Mouse (Mus musculus) kidney, postnatal 25 days (tissue): ENCODE measurements around the gene Pde1b.

Source experiments
- DNase-seq, 2 experiments: peaks; one replicate each; pipeline ENCODE4 v3.0.0; 2021; ENCODE audit warnings: mixed read lengths in 2 of 2

Gene Pde1b

DNA sequence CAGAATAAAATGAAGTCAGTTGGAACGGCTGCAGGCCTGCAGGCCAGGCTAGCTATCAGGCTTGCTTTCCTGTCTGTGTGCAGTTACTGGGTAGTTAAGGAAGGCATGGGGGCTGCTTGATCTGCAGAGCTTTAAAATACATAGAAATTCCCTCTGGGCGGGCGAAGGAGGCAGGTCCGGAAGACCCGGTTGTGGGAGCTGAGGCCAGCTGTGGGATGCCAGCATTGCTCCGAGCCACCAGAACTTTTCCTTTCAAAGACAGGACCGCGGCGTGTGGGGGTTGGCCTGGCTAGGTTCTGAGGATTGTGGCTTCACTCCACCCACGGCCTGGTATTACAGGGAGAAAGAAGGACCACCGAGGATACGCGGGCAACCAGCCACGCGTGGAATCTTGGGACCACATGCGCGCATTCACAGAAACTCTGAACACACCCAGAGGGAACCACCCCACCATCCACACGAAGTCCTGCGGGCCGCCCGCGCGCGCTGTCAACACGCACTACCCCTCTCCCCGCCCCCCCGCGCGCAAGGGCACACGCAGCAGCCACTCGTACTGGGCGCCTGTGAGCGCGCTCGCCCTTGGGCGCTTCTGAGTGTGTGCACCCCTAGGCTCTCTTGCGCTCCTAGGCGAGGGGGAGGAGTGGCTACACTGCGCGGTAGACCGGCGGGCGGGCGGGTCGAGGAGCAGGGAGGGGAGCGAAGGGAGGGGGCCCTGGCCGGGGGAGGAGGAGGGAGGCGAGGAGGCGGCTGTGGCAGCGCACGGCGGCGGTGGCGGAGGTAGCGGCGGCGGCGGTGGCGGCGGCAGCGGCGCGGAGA, at the start of gene Pde1b:
Pde1b (plus strand) TSS at position 600 of the 816 bp plus-strand sequence.
- DNase-seq, result peak; percentile 52 to 80

DNA sequence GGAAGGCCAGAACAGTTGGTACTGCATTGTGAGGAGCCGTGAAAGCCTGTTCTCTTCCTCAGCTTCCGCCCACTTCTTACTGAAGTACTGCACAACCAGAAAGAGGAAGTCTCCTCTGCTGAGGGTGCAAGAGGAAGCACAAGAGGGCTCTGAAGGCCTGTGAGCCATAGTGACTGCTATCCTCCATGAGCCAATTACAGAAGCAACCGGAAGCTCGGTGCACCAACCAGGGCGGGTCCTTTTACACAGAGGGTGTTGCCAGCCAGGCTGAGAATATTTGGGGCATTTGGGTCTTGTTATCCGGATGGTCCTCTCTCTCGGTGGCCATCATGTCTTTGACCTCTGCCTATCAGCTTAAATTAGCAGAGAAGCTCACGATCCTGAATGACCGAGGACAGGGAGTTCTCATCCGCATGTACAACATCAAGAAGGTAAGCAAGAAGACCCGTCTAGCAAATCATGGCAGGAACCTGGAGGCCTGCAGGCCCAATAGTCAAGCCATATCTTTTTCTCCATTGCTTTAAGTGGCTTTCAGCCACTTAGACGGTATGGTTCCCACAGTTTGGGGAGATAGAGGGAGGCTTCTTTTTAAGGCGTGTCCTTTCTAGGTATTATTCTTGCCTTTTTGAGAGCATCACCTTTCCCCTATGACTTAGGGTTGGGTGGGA, 49.1 kb upstream of the Pde1b start, which contains the start of gene Nckap1l:
Nckap1l (plus strand) TSS at position 244 of the 668 bp plus-strand sequence.
- peak in 1 of 2 experiments; percentile 49 for DNase-seq

DNA sequence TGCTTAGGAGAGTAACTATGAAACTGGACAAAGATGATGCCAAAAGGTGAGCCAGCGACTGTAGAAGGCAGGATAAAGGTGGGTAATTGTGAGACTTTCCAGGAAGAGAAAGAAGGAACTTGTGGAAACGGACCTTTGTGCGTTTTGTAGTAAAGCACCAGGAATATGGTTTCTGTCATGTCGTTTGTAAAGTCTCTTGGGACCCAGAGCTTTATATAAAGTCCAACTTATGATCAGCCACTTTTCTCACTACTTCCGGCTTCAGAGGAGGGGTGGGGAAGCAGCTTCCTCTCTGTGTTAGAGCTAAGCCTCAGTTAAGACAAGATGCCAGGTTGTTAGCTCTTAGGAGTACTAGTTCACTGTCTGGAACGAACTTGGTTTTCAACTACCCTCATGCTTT, 48.4 kb upstream of the Pde1b start:
- no peak for DNase-seq

DNA sequence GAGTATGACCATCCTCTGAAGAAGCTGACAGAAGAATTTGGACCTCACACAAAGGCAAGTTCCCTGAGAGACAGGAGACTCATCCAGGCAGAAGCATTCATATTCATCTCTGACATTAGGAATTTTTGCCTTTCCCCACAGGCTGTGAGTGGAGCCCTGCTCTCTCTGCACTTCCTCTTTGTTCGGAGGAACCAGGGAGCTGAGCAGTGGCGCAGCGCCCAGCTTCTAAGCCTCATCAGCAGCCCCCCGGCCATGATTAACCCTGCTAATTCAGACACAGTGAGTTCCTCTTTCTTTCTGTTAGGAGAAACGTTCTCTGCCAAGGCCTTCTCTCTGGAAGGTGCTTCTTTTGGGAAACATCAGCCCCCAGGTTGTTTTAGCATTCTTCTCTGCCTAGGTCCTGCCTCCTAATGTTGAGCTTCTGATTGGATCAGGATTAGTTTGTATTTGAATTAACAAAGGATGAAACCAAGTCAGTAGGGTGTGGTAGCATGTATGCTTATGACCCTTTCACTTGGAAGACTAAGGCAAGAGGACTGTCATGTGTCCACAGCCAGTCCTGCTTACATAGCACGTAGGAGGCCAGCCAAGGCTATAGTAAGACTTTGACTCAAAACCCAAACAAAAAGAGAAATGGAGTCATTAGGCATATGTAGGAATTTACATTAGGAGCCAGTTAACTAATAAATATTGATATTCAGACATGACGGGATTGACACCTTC, 40.1 kb upstream of the Pde1b start:
- DNase-seq, result no peak

DNA sequence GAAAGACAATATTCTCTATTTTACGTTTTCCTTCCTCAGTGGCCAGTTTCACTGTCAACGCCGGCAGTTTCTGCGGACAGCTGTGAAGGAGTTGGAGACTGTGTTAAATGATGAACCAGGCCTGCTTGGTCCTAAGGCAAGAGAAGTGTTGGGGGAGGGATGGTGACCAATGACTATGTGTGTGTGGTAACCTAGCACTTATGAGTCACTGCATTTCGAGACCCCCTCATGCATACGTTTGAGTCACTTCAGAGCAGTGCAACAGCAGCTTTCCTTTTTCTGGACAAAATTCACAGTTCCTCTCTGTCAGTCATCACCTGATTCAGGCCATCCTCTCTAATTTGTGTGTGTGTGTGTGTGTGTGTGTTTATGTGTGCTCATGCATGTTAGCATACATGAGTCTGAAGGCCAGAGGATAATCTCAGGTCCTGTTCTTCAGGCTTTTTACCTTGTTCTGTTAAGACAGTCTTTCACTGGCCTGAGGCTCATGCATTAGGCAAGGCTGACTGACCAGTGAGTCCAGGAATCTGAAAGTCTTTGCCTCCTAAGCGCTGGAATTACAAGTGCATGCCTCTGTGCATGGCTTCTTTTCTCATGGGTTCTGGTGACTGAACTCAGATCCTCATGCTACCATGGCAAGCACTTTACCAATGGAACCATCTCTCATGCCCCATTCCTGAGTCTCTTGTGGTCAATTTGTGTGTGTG, 31.2 kb upstream of the Pde1b start:
- no peak for DNase-seq

DNA sequence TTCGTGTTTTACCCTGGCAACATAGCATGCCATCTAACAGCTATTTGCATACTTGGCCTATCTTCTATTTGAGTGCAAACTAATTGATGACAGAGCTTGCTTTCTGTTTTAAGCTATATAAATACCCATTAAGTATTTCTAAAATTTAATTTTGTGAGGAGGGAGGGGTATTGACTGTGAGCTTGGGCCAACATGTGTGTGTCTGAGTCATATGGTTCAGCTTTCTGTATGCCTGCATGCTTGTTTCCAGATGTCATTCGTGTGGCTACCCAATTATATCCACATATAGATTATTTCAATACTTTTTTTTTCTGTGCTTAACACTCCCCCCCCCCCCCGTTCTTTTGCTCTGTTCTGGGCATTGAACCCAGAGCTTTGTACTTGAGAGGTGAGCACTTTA, 30.6 kb upstream of the Pde1b start:
- DNase-seq, result no peak

DNA sequence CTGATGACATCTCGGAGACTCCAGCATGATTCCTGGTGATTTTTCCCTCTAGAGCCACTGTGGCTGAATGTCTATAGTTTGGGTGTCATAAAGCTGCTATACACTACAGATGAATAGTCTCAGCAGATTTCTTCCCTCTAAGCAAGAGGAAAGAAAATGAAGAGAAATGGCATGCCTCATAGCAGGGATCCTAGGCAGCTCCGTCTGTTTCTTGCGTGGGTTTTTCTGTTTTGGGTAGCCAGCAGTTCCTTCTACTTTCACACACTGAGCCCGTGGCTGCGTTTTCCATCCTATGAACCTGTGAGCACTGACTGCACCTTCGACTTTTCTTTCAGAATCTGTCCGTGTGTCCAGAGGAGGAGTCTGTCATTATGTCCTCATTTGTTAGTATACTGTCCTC, 29.7 kb upstream of the Pde1b start:
- DNase-seq, result no peak

DNA sequence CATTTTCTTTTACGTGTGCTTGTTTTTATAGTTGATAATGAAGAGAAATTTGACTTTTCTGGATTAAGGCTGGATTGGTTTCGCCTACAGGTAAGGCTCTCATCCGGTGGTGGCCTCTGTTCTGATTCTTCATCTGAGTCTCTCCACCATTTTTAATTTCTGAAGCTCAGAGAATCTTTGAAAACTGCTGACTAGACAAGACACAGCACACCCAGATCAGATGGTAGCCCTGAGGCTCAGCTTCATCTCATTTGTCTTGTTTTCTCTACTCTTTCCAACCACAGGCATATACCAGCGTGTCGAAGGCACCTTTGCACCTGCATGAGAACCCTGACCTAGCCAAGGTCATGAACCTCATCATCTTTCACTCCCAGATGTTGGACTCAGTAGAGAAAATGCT, 29.1 kb upstream of the Pde1b start:
- DNase-seq, result no peak

DNA sequence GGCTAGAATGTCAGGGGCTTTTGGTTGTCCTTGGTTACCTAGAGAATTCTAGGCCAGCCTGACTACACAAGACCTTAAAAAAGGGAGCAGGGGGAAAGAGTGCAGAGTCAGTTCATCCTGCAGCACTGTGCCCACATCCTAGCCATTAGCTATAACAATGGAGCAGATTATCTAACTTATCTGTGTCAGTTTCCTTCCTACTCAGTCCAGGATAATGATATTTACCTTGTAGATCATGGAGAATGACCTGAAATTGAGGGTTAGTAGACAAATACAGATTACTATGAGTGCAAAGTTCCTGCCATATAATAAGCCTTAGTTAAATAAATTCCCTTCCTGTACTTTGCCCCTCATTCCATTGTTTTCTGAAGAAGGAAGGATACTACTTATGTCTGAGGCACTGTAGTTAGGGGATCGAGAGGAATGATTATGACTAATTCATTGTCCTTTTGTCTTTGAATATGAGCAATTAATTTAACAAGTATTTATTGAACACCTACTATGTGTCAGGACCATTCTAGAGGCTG, 23.7 kb upstream of the Pde1b start:
- DNase-seq, result no peak

DNA sequence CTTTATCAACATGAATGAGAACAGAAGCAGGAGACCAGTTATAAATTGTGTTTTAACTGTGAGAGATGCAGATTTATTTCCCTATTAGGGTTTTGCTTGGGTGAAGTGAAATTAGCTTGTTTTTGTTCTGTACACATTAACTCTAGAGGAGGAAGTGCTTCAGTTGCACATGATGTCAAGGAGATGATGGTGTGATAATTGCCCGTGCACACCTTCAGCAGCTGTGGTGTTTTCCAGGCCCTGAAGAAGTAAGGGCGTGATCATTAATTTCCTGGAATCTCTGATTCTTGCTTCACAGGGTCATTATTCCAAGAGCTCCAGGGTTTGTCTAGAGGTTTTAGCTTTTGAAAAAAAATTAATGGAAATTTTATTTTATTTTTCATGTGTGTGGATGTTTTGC, 22.7 kb upstream of the Pde1b start:
- no peak for DNase-seq

DNA sequence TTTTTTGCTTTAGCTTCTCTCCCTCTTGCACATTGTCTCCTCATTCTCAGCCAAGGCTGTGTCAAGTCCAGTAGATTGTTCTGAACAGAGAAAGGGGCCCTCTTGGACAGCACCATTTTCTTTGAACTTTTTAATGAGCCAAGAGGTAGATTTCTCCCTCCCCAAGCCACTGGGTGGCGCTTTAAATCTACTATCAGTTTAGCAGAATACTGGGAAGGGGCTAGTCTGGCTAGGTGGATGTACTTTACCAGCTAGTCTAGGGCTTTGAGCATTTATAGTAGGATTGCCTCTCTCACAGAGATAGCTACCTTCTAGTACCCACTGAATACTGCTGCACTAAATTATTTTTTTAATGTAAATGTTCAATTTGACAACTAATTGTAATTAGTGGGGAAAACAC, 20.3 kb upstream of the Pde1b start:
- DNase-seq, result peak in 1 of 2 experiments; percentile 25

DNA sequence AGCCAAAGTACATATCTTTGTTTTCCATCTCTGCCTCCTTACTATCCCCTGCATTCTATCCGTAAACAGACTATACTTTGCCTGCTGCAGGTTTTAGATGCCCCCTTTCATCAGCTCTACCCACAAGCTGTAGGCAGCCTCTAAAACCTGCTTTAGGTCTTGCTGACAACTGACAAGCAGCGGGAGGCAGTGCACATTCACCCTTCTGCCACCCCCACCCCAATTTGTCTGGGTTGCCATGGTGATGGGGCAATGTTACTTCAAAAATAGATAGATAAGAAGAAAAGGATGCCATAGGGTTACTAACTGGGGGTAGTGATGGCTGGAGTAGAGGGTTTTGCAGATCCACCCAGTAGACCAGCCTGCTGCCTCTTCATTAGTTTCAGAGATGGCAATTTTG, 18.3 kb upstream of the Pde1b start:
- DNase-seq, result no peak

DNA sequence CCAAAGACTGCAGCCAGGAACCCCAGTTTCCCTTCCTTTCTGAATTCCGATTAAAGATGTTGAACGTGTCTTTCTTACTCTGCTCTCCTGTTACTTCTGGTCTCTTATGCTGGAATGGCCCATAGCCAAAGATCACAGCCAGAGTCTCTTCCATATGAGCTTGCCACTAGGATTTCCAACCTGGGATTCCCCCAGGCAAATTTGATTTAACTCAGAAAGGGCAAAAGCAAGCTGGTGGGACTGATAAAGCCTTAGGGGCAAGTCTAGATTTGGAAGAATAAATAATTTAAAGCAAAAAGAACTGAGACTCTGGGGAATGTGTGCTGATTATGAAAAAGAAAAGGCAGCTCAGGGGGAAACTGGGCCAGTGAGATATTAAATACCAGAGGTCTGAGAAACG, 17.7 kb upstream of the Pde1b start:
- DNase-seq, result no peak

DNA sequence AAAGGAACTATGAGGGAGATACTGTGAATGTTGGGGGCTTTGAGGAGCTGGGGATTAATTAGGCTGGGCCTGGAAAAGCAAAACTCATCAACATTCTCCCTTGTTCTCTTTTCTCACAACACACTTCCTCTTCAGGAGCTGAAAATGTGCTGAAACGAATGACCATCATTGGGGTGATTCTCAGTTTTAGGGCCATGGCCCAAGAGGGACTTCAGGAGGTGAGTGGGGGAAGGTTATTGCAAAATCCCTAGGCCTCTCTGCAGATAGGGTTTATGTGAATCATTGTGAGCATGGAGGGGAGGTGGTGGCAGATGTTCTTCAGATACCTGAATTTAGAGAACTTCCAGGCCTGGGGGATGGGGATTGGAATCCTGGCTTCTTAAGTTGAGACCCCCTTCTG, 16.2 kb upstream of the Pde1b start:
- DNase-seq, result no peak

DNA sequence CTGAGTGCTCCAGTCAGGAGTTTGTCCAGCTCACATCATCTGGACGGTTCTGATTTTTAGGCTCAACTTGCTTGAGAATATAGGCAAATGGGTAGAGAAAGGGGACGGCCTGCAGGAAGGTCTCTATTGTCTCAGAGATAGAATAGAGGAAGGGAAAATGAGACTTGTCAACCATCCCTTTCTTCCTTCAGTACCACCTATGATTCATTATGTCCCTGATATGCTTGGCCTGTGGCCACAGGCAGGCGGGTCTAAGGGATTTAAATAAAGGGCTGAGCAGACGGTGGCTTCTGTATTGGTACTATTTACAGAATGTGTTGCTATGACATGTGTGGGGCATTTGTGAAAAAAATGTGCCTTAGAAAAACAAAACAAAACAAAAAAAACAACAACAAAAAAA, 14.5 kb upstream of the Pde1b start:
- DNase-seq, result no peak

DNA sequence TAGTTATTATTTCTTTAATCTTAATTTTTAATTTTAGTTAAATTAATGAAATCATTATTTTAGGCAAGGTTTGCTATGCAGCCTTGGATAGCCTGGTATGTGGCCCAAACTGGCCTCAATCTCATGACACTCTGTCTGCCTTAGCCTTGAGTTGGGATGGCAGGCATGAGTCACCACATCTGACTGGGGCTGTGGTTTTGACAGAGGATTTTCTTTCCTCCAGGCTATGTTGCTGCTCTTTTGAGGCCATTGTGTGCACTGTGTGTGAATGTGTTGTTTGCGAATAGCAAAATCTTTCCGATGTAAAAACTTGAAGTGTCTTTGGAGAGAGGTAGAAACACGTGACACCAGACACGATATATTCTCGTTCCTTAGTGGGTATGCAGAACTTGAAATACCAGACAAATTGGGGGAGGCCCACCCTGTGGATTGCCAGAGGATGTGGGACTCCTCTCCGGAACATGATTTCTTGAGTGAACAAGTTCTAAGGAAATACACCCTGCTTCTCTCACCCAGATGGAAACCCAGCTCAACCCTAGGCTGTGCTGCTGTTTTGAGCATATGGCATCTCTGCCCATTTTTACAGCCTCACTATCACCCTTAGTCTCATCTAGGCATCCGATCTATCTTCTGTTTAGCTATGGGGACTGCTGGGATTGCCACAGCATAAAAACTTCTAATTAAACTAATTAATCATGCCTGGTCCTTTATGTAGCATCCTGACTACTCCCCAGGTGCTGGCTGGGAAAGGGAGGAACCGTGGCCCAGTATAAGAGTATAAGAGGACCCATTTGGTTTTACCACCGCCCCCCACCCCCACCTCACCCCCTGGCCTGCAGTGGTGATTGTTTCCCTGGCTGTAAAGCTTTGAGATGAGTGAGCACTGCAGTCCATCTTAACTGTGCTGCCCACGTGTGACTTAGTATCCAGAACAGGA, 6.4 kb upstream of the Pde1b start:
- DNase-seq, result no peak

DNA sequence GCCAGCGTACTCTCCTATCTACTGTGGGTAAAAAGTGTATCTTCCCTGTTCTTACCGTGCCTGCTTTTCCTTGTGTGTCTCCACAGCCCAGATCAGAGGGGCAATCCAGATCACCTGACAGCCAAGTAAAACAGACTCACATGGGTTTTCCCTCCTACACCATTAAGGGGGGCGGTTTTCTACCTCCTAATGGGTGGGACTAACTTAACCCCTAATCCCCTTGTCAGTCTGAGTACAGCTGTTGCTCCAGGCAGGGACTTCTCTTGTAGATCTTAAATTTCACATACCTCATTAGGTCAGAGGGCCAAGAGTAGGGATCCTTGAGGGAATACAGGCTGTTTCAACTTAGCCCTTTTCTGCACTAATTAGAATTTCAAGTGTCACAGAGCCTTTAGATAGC, 4.7 kb upstream of the Pde1b start:
- DNase-seq, result no peak

DNA sequence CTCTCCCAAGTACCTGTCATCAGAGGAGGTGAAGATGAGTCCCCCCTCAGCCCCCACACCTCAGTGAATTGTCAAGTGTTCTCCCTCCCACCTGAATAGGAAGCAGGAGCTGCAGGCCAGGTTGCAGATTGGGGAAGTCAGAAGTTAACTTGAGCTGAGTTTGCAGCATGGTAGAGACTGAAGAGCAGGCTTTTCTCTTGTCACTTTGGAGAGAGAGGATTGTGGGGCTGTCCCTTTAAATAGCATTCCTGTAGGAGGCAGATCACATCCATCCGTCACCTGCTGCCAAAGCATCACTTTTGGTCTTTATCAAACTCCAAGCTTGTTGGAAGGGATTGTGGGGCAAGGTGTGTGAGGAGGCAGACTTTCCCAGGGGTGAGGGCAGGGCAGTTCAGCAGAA, 2.1 kb upstream of the Pde1b start:
- DNase-seq, result no peak

DNA sequence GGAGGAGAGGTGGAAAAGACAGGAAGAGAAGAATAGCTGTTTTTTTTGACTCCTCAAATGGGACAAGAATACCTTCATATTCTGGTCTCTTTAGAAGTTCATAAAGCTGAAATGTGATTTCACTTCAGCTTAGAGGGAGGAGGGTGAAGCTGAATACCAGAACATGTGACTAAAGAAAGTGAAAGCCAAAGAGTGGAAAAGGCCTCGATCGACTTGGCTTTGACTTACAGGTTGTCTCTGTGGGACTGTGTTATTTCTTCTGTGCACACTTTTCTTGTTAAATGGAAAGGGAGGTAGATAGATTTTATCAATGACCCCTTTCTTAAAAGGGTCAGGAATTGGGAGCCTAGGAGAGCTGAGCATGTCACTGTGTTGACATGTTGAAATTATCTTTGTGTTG, 1.6 kb upstream of the Pde1b start:
- DNase-seq, result no peak

DNA sequence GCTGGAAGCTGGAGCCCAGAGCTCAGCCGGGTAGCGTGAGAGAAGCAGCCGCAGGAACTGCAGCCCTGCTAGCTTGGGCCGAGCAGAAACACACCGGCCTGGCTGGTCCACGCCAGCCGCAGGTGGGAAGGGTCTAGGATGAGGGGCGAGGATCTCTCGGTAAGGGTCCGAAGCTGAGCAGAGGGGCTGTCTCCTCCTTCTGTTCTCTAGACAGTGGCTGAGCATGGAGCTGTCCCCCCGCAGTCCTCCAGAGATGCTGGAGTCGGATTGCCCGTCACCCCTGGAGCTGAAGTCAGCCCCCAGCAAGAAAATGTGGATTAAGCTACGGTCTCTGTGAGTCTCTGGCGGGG, 392 bp downstream of the Pde1b start:
- DNase-seq, result no peak

DNA sequence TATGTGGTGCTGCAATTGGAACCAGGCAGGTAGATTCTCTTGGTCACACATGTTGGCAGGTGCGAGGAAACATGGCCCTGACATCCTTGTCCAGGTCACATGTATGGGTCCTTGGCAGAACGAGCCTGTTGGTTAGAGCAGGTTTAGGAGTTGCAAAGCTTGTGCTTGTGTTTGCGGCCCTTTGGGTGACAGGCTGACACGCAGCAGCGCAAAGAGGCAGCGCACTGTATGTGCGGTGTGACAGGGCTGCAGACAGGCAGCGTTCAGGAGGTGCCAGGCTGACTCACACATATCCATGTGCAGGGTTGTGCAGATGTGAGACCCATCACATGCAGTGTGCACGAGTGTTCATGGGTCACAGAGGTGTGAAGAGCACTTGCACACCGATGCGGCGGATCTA, 826 bp downstream of the Pde1b start:
- DNase-seq, result no peak

DNA sequence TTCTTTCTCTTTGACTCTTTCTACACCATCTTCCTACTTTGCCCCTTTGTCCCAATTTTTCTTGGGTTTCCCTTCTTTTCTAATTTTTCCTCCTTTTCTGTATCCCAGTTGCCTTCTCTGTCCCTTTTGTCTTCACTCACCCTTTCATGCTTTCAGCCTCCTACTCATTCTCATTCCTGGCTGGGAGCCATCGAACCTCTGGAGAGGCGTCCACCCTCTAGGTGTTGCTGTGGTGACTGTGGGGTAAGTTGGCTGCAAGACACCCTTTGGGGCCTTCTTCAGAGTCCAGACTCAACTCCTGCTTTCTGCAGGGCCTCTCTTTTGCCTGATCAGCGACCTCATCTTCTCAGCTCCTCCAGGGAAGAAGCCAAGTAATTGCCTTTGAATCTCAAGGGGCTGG, 6.5 kb downstream of the Pde1b start:
- DNase-seq, result no peak
